Mouse (Mus musculus): Measurements from ENCODE around the gene Eogt.

Gene Eogt

GRCm38 (mm10) chr6:97106106-97106505, 42.9 kb downstream of the Eogt start:
- no peak for DNase-seq (ENCODE audit: low read depth)

GRCm38 (mm10) chr6:97104264-97104852, 44.6 kb downstream of the Eogt start:
- DNase-seq (ENCODE audit: low read depth): no peak

GRCm38 (mm10) chr6:97101958-97102702, 46.9 kb downstream of the Eogt start:
- no peak for DNase-seq (ENCODE audit: low read depth)

GRCm38 (mm10) chr6:97101190-97101957, 47.6 kb downstream of the Eogt start:
- no peak for DNase-seq (ENCODE audit: low read depth)

- DNase-seq (ENCODE audit: low read depth): no peak
Measured at GRCm38 (mm10) chr6:97082336-97082735, 66.6 kb downstream of the Eogt start.

- no peak for DNase-seq (ENCODE audit: low read depth)
Measured at GRCm38 (mm10) chr6:97080016-97080415, 69.0 kb downstream of the Eogt start.

GRCm38 (mm10) chr6:97060074-97060681, 88.8 kb downstream of the Eogt start, which contains the start of gene Fam19a4:
Gene Fam19a4, minus strand, starts transcription at chr6:97060413.
- no peak for DNase-seq (ENCODE audit: low read depth)
